Mouse (Mus musculus): ENCODE results near the gene Rapgefl1. TPM values are rescaled to one million over a fixed set of nuclear protein-coding genes. Genes with fewer than 3 reads are reported as not detected.
A peak's percentile ranks its signal among the peaks of the same experiment; 100 is the strongest.

Gene Rapgefl1
- total RNA-seq (2021), result 100 to 1,000 TPM; 121 to 122 TPM

- DNase-seq (ENCODE audit: extremely low spot score in 1 of 2, low spot score in 2 of 2), result peak; percentile 75 to 90
- intact Hi-C loops (cut with DNase I), result no loop called here
These were observed at the start of gene Rapgefl1 for GRCm38 (mm10) chr11:98836651-98837141. Rapgefl1 (plus strand) TSS chr11:98836785.

- intact Hi-C loops (cut with DNase I), result loop anchor here (5.0 kb wide), 1 partner anchor 75 kb away; no protein-coding TSS in a partner anchor
- DNase-seq (ENCODE audit: extremely low spot score in 1 of 2, low spot score in 2 of 2), result no peak
These were observed 49.4 kb upstream of the Rapgefl1 start for GRCm38 (mm10) chr11:98787229-98787628.

GRCm38 (mm10) chr11:98787691-98788090, 48.9 kb upstream of the Rapgefl1 start:
- DNase-seq (ENCODE audit: extremely low spot score in 1 of 2, low spot score in 2 of 2), result no peak
- intact Hi-C loops (cut with DNase I), result loop anchor here (5.0 kb wide), 1 partner anchor 75 kb away; no protein-coding TSS in a partner anchor

GRCm38 (mm10) chr11:98788139-98788538, 48.4 kb upstream of the Rapgefl1 start:
- intact Hi-C loops (cut with DNase I), result loop anchor here (5.0 kb wide), 1 partner anchor 76 kb away; no protein-coding TSS in a partner anchor
- DNase-seq (ENCODE audit: extremely low spot score in 1 of 2, low spot score in 2 of 2), result no peak

- DNase-seq (ENCODE audit: extremely low spot score in 1 of 2, low spot score in 2 of 2), result peak in 1 of 2 experiments; percentile 92
- intact Hi-C loops (cut with DNase I), result loop anchor here (5.0 kb wide), 1 partner anchor 76 kb away; no protein-coding TSS in a partner anchor
These were observed 47.9 kb upstream of the Rapgefl1 start for GRCm38 (mm10) chr11:98788550-98789218.

- intact Hi-C loops (cut with DNase I), result loop anchor here (5.0 kb wide), 1 partner anchor 77 kb away; no protein-coding TSS in a partner anchor
- DNase-seq (ENCODE audit: extremely low spot score in 1 of 2, low spot score in 2 of 2), result peak in 1 of 2 experiments; percentile 49
These were observed 47.3 kb upstream of the Rapgefl1 start for GRCm38 (mm10) chr11:98789219-98789807.

GRCm38 (mm10) chr11:98789824-98790223, 46.8 kb upstream of the Rapgefl1 start:
- DNase-seq (ENCODE audit: extremely low spot score in 1 of 2, low spot score in 2 of 2), result peak in 1 of 2 experiments; percentile 9
- intact Hi-C loops (cut with DNase I), result loop anchor here (5.0 kb wide), 1 partner anchor 78 kb away; no protein-coding TSS in a partner anchor

GRCm38 (mm10) chr11:98790631-98791205, 45.9 kb upstream of the Rapgefl1 start:
- no peak for DNase-seq (ENCODE audit: extremely low spot score in 1 of 2, low spot score in 2 of 2)
- intact Hi-C loops (cut with DNase I), result no loop called here

- intact Hi-C loops (cut with DNase I), result no loop called here
- DNase-seq (ENCODE audit: extremely low spot score in 1 of 2, low spot score in 2 of 2), result no peak
These were observed 45.1 kb upstream of the Rapgefl1 start for GRCm38 (mm10) chr11:98791448-98791847.

GRCm38 (mm10) chr11:98792081-98792480, 44.5 kb upstream of the Rapgefl1 start:
- no peak for DNase-seq (ENCODE audit: extremely low spot score in 1 of 2, low spot score in 2 of 2)
- intact Hi-C loops (cut with DNase I), result no loop called here

GRCm38 (mm10) chr11:98794469-98795014, 42.0 kb upstream of the Rapgefl1 start:
- intact Hi-C loops (cut with DNase I), result no loop called here
- DNase-seq (ENCODE audit: extremely low spot score in 1 of 2, low spot score in 2 of 2), result peak in 1 of 2 experiments; percentile 89

GRCm38 (mm10) chr11:98795015-98795713, 41.4 kb upstream of the Rapgefl1 start, which contains the start of gene Msl1:
Msl1 (plus strand) TSS chr11:98795516.
- intact Hi-C loops (cut with DNase I), result no loop called here

GRCm38 (mm10) chr11:98795714-98796514, 40.7 kb upstream of the Rapgefl1 start:
- DNase-seq (ENCODE audit: extremely low spot score in 1 of 2, low spot score in 2 of 2), result peak in 1 of 2 experiments; percentile 75
- intact Hi-C loops (cut with DNase I), result no loop called here

More at GRCm38 (mm10) chr11:98795015-98795713, 41.4 kb upstream of the Rapgefl1 start, which contains the start of gene Msl1:
- DNase-seq (ENCODE audit: extremely low spot score in 1 of 2, low spot score in 2 of 2), result peak; percentile 83 to 94

- peak; percentile 75 to 84 for DNase-seq (ENCODE audit: extremely low spot score in 1 of 2, low spot score in 2 of 2)
- intact Hi-C loops (cut with DNase I), result no loop called here
These were observed 39.9 kb upstream of the Rapgefl1 start for GRCm38 (mm10) chr11:98796515-98797216.

- intact Hi-C loops (cut with DNase I), result no loop called here
- DNase-seq (ENCODE audit: extremely low spot score in 1 of 2, low spot score in 2 of 2), result no peak
These were observed 39.3 kb upstream of the Rapgefl1 start for GRCm38 (mm10) chr11:98797306-98797705.

GRCm38 (mm10) chr11:98797909-98798308, 38.7 kb upstream of the Rapgefl1 start:
- DNase-seq (ENCODE audit: extremely low spot score in 1 of 2, low spot score in 2 of 2), result no peak
- intact Hi-C loops (cut with DNase I), result no loop called here

GRCm38 (mm10) chr11:98804605-98805004, 32.0 kb upstream of the Rapgefl1 start, which contains the start of gene Casc3:
Casc3 (plus strand) TSS chr11:98804905.
- DNase-seq (ENCODE audit: extremely low spot score in 1 of 2, low spot score in 2 of 2), result no peak
- intact Hi-C loops (cut with DNase I), result no loop called here
